Mouse (Mus musculus) spleen, adult 2 months (tissue): Measurements from ENCODE around the gene Gsg1.

Experiments used
- CTCF ChIP-seq: fragments of 200-500 bp; IDR thresholded peaks from 2 replicates; pipeline ENCODE4 v1.5.1; 2011; ENCODE audit warnings: mild to moderate bottlenecking, inconsistent platforms; ENCODE audit not compliant: insufficient read depth, insufficient read length, insufficient replicate concordance; ENCODE audit errors: extremely low read depth
- POLR2A ChIP-seq: fragments of 200-500 bp; IDR thresholded peaks from 2 replicates; pipeline ENCODE4 v1.6.1; 2011; ENCODE audit warnings: low read depth, low read length, inconsistent platforms

GRCm38 (mm10) chr6:135232443-135233182 is 21.5 kb downstream of the Gsg1 start:
- TF ChIP-seq CTCF (no peak), POLR2A (no peak)
